Mouse (Mus musculus): ENCODE data around the gene Zcchc13. TPM values are rescaled to one million over a fixed set of nuclear protein-coding genes. Genes with fewer than 3 reads are reported as not detected.

Gene Zcchc13
- polyA plus RNA-seq, 1 experiment from 2014 or later: not detected

- H3K9ac ChIP-seq: peak overlapping the region; percentile 67; the same call in 1 of the 2 replicates
- 75% methylated on average over 4 of the region's 4 CpGs for WGBS
- H3K9me3 ChIP-seq (ENCODE audit: control insufficient read depth, low read length): no peaks in the 10 kb centered on the region
- H3K4me2 ChIP-seq (replicated peaks): peak overlapping the region; percentile 64
- no peak for DNase-seq (ENCODE audit: low spot score)
- H3K4me1 ChIP-seq (replicated peaks; ENCODE audit: control insufficient read depth, insufficient read depth, low read length): peaks cover 13% of the 10 kb centered on the region; the same call in 1 of the 2 replicates
- H3K27ac ChIP-seq: no peak overlapping the region; the same call in 1 of the 2 replicates
- H3K27me3 ChIP-seq (ENCODE audit: control insufficient read depth, insufficient read depth, low read length): no peaks in the 10 kb centered on the region
- H3K36me3 ChIP-seq (replicated peaks; ENCODE audit: control insufficient read depth, insufficient read depth): peaks cover 10% of the 10 kb centered on the region; the same call in 1 of the 2 replicates
- no peak for ATAC-seq (ENCODE audit: low FRiP score)
- peak overlapping the region; percentile 42 for H3K4me3 ChIP-seq (replicated peaks; ENCODE audit: low read length)
These were observed 14.9 kb upstream of the Zcchc13 start for GRCm38 (mm10) chrX:103615453-103615852.

DNA sequence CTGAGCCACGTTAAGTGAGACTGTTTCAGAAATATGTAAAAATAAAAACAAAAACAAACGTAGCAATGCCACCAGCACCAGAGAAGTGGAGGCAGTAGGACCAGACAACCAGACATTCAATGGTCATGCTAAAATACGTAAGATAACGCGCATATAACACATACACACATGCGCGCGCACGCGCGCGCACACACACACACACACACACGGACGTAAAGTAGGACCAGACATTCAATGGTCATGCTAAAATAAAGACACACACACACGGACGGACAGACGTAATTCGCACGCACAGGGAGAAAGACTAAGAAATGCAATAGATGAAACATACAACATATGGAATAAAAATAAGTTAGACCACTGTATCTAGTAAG lies 14.2 kb upstream of the Zcchc13 start:
- H3K4me1 ChIP-seq (replicated peaks; ENCODE audit: control insufficient read depth, insufficient read depth, low read length): peaks cover 15% of the 10 kb centered on the region; the same call in 1 of the 2 replicates
- H3K27ac ChIP-seq: peak overlapping the region; percentile 92
- no peaks in the 10 kb centered on the region for H3K27me3 ChIP-seq (ENCODE audit: control insufficient read depth, insufficient read depth, low read length)
- H3K9me3 ChIP-seq (ENCODE audit: control insufficient read depth, low read length): no peaks in the 10 kb centered on the region
- peak; percentile 0; the same call in 1 of the 2 replicates for ATAC-seq (ENCODE audit: low FRiP score)
- WGBS: 28% methylated on average over 19 of the region's 19 CpGs
- H3K4me2 ChIP-seq (replicated peaks): peak overlapping the region; percentile 64
- peak overlapping the region; percentile 42 for H3K4me3 ChIP-seq (replicated peaks; ENCODE audit: low read length)
- H3K36me3 ChIP-seq (replicated peaks; ENCODE audit: control insufficient read depth, insufficient read depth): peaks cover 10% of the 10 kb centered on the region; the same call in 1 of the 2 replicates
- peak; percentile 38 for DNase-seq (ENCODE audit: low spot score)
- H3K9ac ChIP-seq: peak overlapping the region; percentile 67

- H3K27me3 ChIP-seq (ENCODE audit: control insufficient read depth, insufficient read depth, low read length): no peaks in the 10 kb centered on the region
- H3K27ac ChIP-seq: peak overlapping the region; percentile 92
- peak overlapping the region; percentile 64 for H3K4me2 ChIP-seq (replicated peaks)
- H3K4me1 ChIP-seq (replicated peaks; ENCODE audit: control insufficient read depth, insufficient read depth, low read length): peaks cover 18% of the 10 kb centered on the region; the same call in 1 of the 2 replicates
- ATAC-seq (ENCODE audit: low FRiP score) (peak; percentile 96), DNase-seq (ENCODE audit: low spot score) (peak; percentile 83)
- H3K4me3 ChIP-seq (replicated peaks; ENCODE audit: low read length): peak overlapping the region; percentile 42
- H3K9ac ChIP-seq: peak overlapping the region; percentile 67
- no peaks in the 10 kb centered on the region for H3K9me3 ChIP-seq (ENCODE audit: control insufficient read depth, low read length)
- 1% methylated on average over 32 of the region's 50 CpGs for WGBS
- H3K36me3 ChIP-seq (replicated peaks; ENCODE audit: control insufficient read depth, insufficient read depth): 0 out of 2 replicates have a peak, but pooled peaks cover 5% of the 10 kb centered on the region
These were observed 13.6 kb upstream of the Zcchc13 start for GRCm38 (mm10) chrX:103616536-103617404.

GRCm38 (mm10) chrX:103617405-103618095 lies 12.8 kb upstream of the Zcchc13 start:
- 23% methylated on average over 8 of the region's 8 CpGs for WGBS
- Histone ChIP-seq H3K36me3 (replicated peaks; ENCODE audit: control insufficient read depth, insufficient read depth) (0 out of 2 replicates have a peak, but pooled peaks cover 5% of the 10 kb centered on the region), H3K27me3 (ENCODE audit: control insufficient read depth, insufficient read depth, low read length) (no peaks in the 10 kb centered on the region), H3K4me3 (replicated peaks; ENCODE audit: low read length) (peak overlapping the region; percentile 42), H3K4me1 (replicated peaks; ENCODE audit: control insufficient read depth, insufficient read depth, low read length) (peaks cover 18% of the 10 kb centered on the region; the same call in 1 of the 2 replicates), H3K9me3 (ENCODE audit: control insufficient read depth, low read length) (no peaks in the 10 kb centered on the region), H3K4me2 (replicated peaks) (peak overlapping the region; percentile 64), H3K9ac (peak overlapping the region; percentile 67), H3K27ac (peak overlapping the region; percentile 92)
- ATAC-seq (ENCODE audit: low FRiP score): no peak
- no peak for DNase-seq (ENCODE audit: low spot score)

DNA sequence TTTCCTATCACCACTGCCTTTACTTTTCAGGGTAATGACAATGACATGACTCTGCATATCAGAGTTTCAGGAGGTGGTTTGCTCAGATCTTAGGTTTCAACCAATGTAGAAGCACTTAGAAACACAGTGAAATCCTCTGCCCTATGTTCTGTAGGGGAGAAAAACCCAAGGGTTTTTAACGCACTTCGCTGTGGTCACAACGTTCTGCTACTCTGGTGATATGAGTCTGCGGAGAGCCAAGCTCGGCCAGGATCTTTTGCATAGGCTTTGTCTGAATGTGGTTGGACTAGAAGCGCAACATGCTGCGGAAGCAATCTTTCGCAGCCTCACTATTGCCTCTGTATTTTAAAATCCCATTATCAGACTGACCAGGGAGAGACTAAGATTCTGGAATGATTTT lies 8.6 kb upstream of the Zcchc13 start:
- H3K9me3 ChIP-seq (ENCODE audit: control insufficient read depth, low read length): no peaks in the 10 kb centered on the region
- peak overlapping the region; percentile 46 for H3K4me3 ChIP-seq (replicated peaks; ENCODE audit: low read length)
- H3K9ac ChIP-seq: peak overlapping the region; percentile 73
- H3K36me3 ChIP-seq (replicated peaks; ENCODE audit: control insufficient read depth, insufficient read depth): no peaks in the 10 kb centered on the region
- H3K4me1 ChIP-seq (replicated peaks; ENCODE audit: control insufficient read depth, insufficient read depth, low read length): peaks cover 9% of the 10 kb centered on the region; the same call in 1 of the 2 replicates
- 5% methylated on average over 8 of the region's 8 CpGs for WGBS
- peaks cover 10% of the 10 kb centered on the region for H3K27me3 ChIP-seq (ENCODE audit: control insufficient read depth, insufficient read depth, low read length)
- ATAC-seq (ENCODE audit: low FRiP score) (peak; percentile 4; the same call in 1 of the 2 replicates), DNase-seq (ENCODE audit: low spot score) (peak; percentile 27)
- H3K27ac ChIP-seq: peak overlapping the region; percentile 92
- H3K4me2 ChIP-seq (replicated peaks): peak overlapping the region; percentile 89

DNA sequence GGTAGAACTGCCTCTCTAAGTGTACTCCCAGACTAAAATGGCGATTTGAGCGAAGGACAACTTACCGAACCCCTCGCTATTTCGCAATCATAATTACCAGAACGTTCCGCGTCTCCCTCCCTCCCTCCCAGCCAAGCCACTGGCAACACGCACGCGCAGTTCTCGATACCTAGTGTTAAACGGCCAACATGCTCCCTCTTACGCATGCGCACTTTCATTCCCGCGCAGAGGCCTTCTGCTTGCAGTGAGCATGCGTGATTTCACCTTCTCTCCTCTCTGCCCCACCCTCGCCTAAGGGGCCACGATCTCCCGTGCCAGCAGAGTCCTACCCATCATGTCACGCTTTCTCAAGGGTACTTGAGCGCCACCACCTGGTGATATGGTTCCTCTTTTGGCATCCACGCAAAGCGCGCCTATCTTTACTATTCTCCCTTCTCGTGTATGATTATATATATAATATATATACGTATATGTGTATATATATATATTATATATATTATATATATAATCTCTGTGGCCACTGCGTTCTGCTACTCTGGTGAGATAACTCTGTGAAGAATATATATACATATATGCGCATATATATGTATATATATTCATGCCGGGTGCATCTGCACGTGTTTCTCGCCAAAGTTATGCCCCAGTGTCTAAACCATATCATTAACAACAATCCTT lies 8.0 kb upstream of the Zcchc13 start:
- peak overlapping the region; percentile 89 for H3K4me2 ChIP-seq (replicated peaks)
- no peaks in the 10 kb centered on the region for H3K36me3 ChIP-seq (replicated peaks; ENCODE audit: control insufficient read depth, insufficient read depth)
- H3K4me1 ChIP-seq (replicated peaks; ENCODE audit: control insufficient read depth, insufficient read depth, low read length): peaks cover 9% of the 10 kb centered on the region; the same call in 1 of the 2 replicates
- WGBS: 1% methylated on average over 30 of the region's 33 CpGs
- peak; percentile 97 for DNase-seq (ENCODE audit: low spot score)
- H3K9ac ChIP-seq: peak overlapping the region; percentile 73
- peak; percentile 97 for ATAC-seq (ENCODE audit: low FRiP score)
- peak overlapping the region; percentile 92 for H3K27ac ChIP-seq
- peaks cover 10% of the 10 kb centered on the region for H3K27me3 ChIP-seq (ENCODE audit: control insufficient read depth, insufficient read depth, low read length)
- no peaks in the 10 kb centered on the region for H3K9me3 ChIP-seq (ENCODE audit: control insufficient read depth, low read length)
- peak overlapping the region; percentile 46 for H3K4me3 ChIP-seq (replicated peaks; ENCODE audit: low read length)

GRCm38 (mm10) chrX:103622935-103623280 lies 7.5 kb upstream of the Zcchc13 start:
- 4% methylated on average over 13 of the region's 13 CpGs for WGBS
- H3K27me3 ChIP-seq (ENCODE audit: control insufficient read depth, insufficient read depth, low read length): peaks cover 10% of the 10 kb centered on the region
- H3K4me3 ChIP-seq (replicated peaks; ENCODE audit: low read length): peak overlapping the region; percentile 46
- H3K4me2 ChIP-seq (replicated peaks): peak overlapping the region; percentile 89
- 0 out of 2 replicates have a peak overlapping the region, but pooled peaks have one; percentile 71 for H3K27ac ChIP-seq
- H3K4me1 ChIP-seq (replicated peaks; ENCODE audit: control insufficient read depth, insufficient read depth, low read length): peaks cover 5% of the 10 kb centered on the region; the same call in 1 of the 2 replicates
- no peaks in the 10 kb centered on the region for H3K36me3 ChIP-seq (replicated peaks; ENCODE audit: control insufficient read depth, insufficient read depth)
- H3K9me3 ChIP-seq (ENCODE audit: control insufficient read depth, low read length): no peaks in the 10 kb centered on the region
- ATAC-seq (ENCODE audit: low FRiP score): no peak
- no peak for DNase-seq (ENCODE audit: low spot score)
- H3K9ac ChIP-seq: peak overlapping the region; percentile 64

DNA sequence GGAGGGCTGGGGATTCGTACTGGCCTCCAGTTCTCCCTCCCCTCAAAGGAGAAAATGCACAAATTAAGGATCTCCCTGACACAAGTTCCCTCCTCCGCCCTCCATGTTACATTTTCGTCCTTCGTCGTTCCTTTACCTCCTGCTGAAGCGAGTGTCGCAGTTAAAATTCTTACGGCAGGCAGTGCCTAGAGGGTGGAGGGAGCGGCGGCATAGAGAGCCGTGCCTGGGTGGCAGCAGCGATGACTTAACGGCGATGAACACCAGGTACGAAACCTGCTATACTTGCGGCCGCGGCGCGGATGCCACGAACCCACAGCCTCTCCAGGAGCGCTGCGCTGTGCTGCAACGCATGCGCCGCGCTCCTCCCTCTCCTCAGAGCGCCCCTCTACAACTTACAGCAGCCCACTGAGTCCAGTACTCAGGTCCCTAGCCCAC lies 7.0 kb upstream of the Zcchc13 start:
- H3K27ac ChIP-seq: peak overlapping the region; percentile 71
- peak overlapping the region; percentile 89 for H3K4me2 ChIP-seq (replicated peaks)
- H3K36me3 ChIP-seq (replicated peaks; ENCODE audit: control insufficient read depth, insufficient read depth): no peaks in the 10 kb centered on the region
- peaks cover 10% of the 10 kb centered on the region for H3K27me3 ChIP-seq (ENCODE audit: control insufficient read depth, insufficient read depth, low read length)
- peak overlapping the region; percentile 46 for H3K4me3 ChIP-seq (replicated peaks; ENCODE audit: low read length)
- H3K9me3 ChIP-seq (ENCODE audit: control insufficient read depth, low read length): no peaks in the 10 kb centered on the region
- DNase-seq (ENCODE audit: low spot score) (no peak), ATAC-seq (ENCODE audit: low FRiP score) (peak; percentile 49)
- peak overlapping the region; percentile 64 for H3K9ac ChIP-seq
- 0% methylated on average over 28 of the region's 28 CpGs for WGBS
- H3K4me1 ChIP-seq (replicated peaks; ENCODE audit: control insufficient read depth, insufficient read depth, low read length): peaks cover 5% of the 10 kb centered on the region; the same call in 1 of the 2 replicates
